Mouse (Mus musculus) thymus, adult 2 months (tissue): ENCODE data around the gene Fbxl15. TPM values are rescaled to one million over a fixed set of nuclear protein-coding genes. Genes with fewer than 3 reads are reported as not detected.

Experiments used
- DNase-seq: peaks from one replicate; pipeline ENCODE4 v3.0.0; 2021
- H3K27ac ChIP-seq: fragments of 200-500 bp; 2 replicates; pipeline ENCODE4 v1.5.1; 2012; ENCODE audit warnings: low read length, control low read depth; ENCODE audit not compliant: control insufficient read depth, insufficient read depth
- H3K27me3 ChIP-seq: fragments of 200-500 bp; 2 replicates; pipeline ENCODE4 v1.6.1; 2012; ENCODE audit warnings: mild to moderate bottlenecking, low read length, moderate library complexity, mixed read lengths; ENCODE audit not compliant: control insufficient read depth, insufficient read depth
- H3K36me3 ChIP-seq: fragments of 200-500 bp; 2 replicates; pipeline ENCODE4 v1.6.1; 2012; ENCODE audit warnings: mild to moderate bottlenecking, low read length, moderate library complexity; ENCODE audit not compliant: control insufficient read depth, insufficient read depth
- H3K4me1 ChIP-seq: fragments of 200-500 bp; replicated peaks from 2 replicates; pipeline ENCODE4 v1.6.1; 2012; ENCODE audit warnings: low read length; ENCODE audit not compliant: control insufficient read depth, insufficient read depth
- H3K4me3 ChIP-seq: fragments of 200-500 bp; 2 replicates; pipeline ENCODE4 v1.5.1; 2012; ENCODE audit warnings: mild to moderate bottlenecking, low read length, control low read depth, moderate library complexity; ENCODE audit not compliant: control insufficient read depth, insufficient read depth
- CTCF ChIP-seq: fragments of 200-500 bp; IDR thresholded peaks from 2 replicates; pipeline ENCODE4 v1.5.1; 2012; ENCODE audit warnings: mild to moderate bottlenecking, control low read depth, low read length, moderate library complexity, borderline replicate concordance; ENCODE audit not compliant: control insufficient read depth, poor library complexity, insufficient read depth; ENCODE audit errors: extremely low read depth
- POLR2A ChIP-seq: fragments of 200-500 bp; IDR thresholded peaks from 2 replicates; pipeline ENCODE4 v1.6.1; 2012; ENCODE audit warnings: mild to moderate bottlenecking, low read length, control low read depth, moderate library complexity; ENCODE audit not compliant: control insufficient read depth, poor library complexity, insufficient read depth; ENCODE audit errors: extremely low read depth
- WGBS: fragments of 180-500 bp; shearing (Covaris S2); methylation state at CpG from one replicate; pipeline ENCODE4 v1.1.7; 2018; 5-methylcytosine and 5-hydroxymethylcytosine counted together
- polyA plus RNA-seq: library from polyadenylated mRNA; depleted of rRNA; stranded (reverse); fragments of >200 nt; gene quantifications from 2 replicates; pipeline ENCODE4 v1.2.3, GENCODE M21; 2012

Gene Fbxl15
- polyA plus RNA-seq, 1 experiment, result 15.2 TPM

DNA sequence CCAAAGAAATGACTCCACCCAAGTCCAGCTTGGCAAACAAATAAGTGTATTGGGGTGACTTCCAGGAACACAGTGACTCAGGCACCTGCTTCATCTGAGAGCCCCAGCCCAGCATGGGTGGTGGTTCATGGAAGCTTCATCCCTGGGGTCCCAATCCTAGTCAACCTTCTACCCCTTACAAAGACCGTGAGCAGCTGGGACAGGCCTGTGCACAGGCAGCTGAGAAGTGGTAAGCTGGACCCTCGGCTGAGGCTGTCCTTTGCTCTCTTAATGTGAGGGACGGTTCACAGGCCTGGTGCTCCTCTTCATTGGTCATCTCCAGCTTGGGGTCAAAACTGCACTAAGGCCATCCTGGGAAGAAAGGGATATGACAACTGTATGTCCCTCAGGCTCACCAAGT lies 40.4 kb upstream of the Fbxl15 start:
- TF ChIP-seq CTCF, result no peak
- TF ChIP-seq POLR2A, result no peak
- Histone ChIP-seq H3K4me3 (no peak overlapping the region), H3K36me3 (peaks cover 26% of the 10 kb centered on the region), H3K27me3 (no peaks in the 10 kb centered on the region), H3K27ac (no peak overlapping the region), H3K4me1 (peaks cover 16% of the 10 kb centered on the region)
- 90% methylated on average over 3 of the region's 3 CpGs for WGBS
- no peak for DNase-seq

DNA sequence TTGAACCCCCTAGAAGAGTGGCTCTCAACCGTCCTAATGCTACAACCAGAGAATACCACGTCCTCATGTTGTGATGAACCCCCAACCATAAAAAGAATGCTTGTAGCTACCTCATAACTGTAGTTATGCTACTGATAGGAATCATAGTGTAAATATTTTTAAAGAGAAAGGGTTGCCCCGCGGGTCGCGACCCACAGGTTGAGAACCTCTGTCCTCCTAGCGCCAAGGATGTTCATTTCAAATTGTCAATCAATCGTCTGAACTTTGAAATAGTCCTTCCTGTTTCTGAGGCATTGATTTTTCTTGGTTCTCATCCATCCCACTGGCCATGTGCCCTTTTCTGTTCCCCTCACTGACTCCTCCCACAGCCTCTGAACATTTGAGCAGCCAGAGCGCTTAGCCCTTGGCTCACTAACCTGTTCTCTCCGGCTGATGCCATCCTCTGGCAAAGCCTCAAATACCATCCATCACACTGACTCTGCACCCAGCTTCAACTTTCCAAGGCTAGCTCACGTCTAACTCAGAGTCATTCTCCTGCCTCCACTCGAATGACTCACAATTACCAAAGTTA lies 37.4 kb upstream of the Fbxl15 start:
- Histone ChIP-seq H3K27me3 (no peaks in the 10 kb centered on the region), H3K4me1 (no peaks in the 10 kb centered on the region), H3K36me3 (peaks cover 6% of the 10 kb centered on the region), H3K4me3 (no peak overlapping the region), H3K27ac (no peak overlapping the region)
- 64% methylated on average over 12 of the region's 12 CpGs for WGBS
- no peak for DNase-seq
- TF ChIP-seq POLR2A, result no peak
- TF ChIP-seq CTCF, result no peak

DNA sequence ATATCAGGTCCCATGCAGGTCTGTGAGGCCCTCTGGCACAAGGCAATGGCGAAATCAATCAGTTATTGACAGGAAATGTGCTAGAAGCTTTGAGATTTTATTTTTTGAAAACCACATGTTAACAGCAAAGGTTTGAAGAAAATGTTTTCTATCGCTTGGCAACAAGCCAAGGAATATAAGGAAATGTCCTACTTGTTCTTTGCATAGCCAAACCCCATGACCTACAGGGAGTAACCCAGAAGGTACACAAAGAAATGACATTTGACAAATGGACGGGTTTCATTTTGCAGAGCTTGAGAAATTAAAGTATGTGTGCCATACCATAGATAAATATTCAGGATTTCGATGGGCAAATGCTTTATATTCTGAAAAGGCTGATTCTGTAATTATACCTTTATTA lies 31.0 kb upstream of the Fbxl15 start:
- no peak for TF ChIP-seq POLR2A
- TF ChIP-seq CTCF, result no peak
- no peaks in the 10 kb centered on the region for H3K27me3 ChIP-seq
- H3K36me3 ChIP-seq, result no peaks in the 10 kb centered on the region
- 90% methylated on average over 4 of the region's 4 CpGs for WGBS
- no peak for DNase-seq
- no peak overlapping the region for H3K27ac ChIP-seq
- H3K4me3 ChIP-seq, result no peak overlapping the region
- H3K4me1 ChIP-seq, result no peaks in the 10 kb centered on the region

DNA sequence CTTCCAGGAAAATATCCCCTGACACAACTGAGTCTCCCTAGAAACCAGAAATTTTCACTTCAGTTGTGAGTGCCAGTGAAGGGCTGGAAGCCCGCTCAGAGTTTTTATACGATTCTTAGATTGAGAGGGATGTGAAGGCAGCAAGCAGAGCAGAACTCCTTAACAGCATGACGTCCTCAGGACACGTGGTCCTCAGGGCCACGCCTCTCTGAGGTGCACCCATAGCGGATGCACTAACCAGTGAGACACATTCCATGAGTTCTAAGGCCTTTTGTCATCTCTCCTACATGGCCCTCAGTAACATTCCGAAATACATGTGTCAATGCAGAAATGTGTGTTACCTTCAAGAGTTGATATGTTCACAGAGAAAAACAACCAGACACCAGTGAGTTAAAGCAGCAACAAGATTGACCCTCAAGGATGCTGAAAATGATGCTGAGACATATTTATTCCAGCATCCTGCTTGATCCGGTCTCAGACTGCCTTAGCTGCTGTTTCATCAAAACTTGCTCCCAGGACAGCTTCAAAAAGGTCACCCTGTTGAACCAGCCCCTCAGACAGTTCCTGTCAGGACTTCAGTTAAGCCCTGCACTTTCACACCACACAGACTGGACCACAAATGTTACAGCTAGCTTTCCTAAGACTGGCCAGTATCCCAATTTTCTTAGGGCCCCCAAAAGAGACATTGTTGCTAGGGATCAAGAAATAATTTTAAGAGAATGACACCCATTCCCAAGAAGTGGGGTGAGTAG lies 27.5 kb upstream of the Fbxl15 start:
- Histone ChIP-seq H3K36me3 (no peaks in the 10 kb centered on the region), H3K4me1 (peaks cover 5% of the 10 kb centered on the region), H3K4me3 (no peak overlapping the region), H3K27me3 (no peaks in the 10 kb centered on the region), H3K27ac (no peak overlapping the region)
- no peak for TF ChIP-seq POLR2A
- TF ChIP-seq CTCF, result no peak
- WGBS, result 69% methylated on average over 8 of the region's 8 CpGs
- DNase-seq, result no peak

DNA sequence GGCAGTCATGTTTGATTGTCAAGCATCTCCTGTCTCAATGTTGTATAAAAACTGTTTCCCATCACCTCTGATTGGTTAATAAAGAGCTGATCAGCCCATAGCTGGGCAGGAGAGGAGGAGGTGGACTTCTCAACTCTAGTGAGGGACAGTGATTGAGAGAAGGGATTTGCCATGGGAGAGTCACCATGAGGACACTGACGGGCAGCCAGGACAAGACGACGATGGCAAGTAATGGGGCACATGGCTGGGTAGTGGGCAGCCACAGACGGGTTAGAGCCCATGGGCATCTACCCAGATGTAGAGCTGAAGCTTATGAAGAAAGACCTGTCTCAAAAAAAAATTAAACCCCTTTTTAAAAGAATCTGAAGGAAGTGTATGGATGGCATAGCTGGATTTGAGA lies 25.4 kb upstream of the Fbxl15 start:
- no peak overlapping the region for H3K27ac ChIP-seq
- 97% methylated on average over 4 of the region's 4 CpGs for WGBS
- no peak for DNase-seq
- no peaks in the 10 kb centered on the region for H3K27me3 ChIP-seq
- H3K36me3 ChIP-seq, result no peaks in the 10 kb centered on the region
- H3K4me3 ChIP-seq, result no peak overlapping the region
- TF ChIP-seq POLR2A, result no peak
- no peak for TF ChIP-seq CTCF
- peaks cover 11% of the 10 kb centered on the region for H3K4me1 ChIP-seq

DNA sequence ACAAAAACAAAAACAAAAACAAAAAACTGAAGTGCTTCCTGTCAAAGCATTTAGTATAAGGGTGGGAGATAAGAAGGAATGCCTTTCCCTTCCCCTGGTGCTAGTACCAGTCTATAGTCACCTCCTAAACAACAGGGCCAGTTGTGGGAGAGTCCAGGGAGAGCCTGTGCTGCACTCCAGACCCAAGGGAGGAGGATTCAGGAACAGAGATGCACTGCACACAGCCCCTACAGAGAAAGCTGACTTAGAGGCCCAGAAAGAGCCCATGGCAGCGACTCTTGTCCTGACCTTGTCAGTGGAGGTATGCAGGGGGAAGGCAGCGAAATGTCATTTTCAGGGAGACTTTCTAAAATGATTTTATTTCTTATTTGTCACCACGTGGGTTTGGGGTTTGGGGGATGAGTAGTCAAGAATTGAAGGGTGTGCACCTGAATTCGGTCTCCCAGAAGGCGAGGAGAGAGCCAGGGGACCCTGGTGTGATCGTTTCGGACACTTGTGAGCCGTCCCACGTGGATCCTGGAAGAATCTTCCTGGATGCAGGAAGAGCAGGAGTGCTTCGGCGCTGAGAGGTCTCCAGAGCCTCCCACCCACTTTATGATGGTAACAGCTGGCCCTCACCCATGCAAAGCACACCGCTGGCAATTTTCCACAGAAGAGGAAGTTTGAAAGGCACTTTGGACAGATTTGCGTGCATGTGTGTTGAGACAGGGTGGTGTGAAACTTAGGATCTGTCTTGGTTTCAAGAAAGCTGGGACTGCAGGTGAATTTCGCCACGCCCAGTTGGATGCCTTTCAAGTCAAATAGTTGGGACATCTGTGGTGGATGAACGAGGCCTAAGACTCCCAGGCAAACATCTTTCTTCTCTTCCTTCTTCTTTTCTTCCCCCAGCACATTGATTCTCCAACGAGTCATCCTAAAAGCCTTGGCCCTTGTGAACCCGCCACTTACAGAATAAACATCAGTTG lies 24.5 kb upstream of the Fbxl15 start:
- peaks cover 13% of the 10 kb centered on the region for H3K4me1 ChIP-seq
- DNase-seq, result peak; percentile 1
- no peaks in the 10 kb centered on the region for H3K36me3 ChIP-seq
- H3K27me3 ChIP-seq, result no peaks in the 10 kb centered on the region
- H3K4me3 ChIP-seq, result peak overlapping the region; percentile 94
- no peak overlapping the region for H3K27ac ChIP-seq
- 65% methylated on average over 18 of the region's 18 CpGs for WGBS
- TF ChIP-seq POLR2A, result no peak
- TF ChIP-seq CTCF, result no peak
